Mouse (Mus musculus): ENCODE results near the gene Akap17b.
"Not testable (repeated sequence)": the region's sequence is repeated elsewhere in the genome, so short reads cannot be mapped to it uniquely, and the experiment has no call there.

Akap17b gene

GRCm38 (mm10) chrX:36644657-36645551, at the start of gene Akap17b:
Gene Akap17b (minus strand): TSS chrX:36645395.
- in situ Hi-C loops (cut with MboI, MseI): no loop called here

- in situ Hi-C loops (cut with MboI, MseI): no loop called here
Measured at GRCm38 (mm10) chrX:36691365-36691764, 46.2 kb upstream of the Akap17b start.

GRCm38 (mm10) chrX:36689655-36690054, 44.5 kb upstream of the Akap17b start:
- in situ Hi-C loops (cut with MboI, MseI): no loop called here

DNA sequence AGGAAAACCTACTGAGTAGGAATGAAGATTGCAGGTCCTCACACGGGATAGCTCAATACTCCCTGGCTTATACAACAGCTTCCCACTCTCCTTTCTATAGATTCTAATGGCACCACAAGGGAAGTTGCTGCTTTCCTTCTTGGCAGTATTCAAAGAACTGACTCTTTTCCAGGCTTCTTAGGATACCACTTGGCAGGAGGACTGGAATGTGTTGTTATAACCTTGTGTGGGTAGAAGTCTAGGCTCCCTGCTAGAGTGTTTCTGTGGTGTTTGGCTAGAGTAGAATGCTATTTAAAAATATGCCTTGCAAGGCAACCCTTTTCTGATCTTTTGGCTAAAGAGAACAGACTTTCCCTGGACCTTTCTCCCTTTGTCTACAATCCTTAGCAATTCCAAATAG, 31.6 kb upstream of the Akap17b start:
- in situ Hi-C loops (cut with MboI, MseI): no loop called here

DNA sequence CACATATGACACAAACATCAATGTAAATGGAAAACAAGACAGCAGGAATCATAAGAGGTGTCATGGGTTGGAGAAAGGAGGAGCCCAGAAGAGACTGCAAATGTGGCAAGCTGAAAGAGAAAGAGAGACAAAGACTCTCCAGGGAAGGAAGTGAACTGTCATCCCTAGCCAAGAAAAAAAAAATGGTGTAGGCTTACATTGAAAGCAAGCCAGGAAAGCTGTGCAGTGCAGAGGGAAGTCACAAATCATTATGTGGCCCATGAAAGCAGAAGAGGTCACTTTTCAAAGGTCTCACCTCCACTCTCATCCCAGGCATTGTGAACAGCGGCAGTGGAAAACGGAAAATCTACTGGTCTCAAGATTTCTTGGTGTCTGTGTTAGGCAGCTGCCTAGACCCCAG, 27.5 kb upstream of the Akap17b start:
- in situ Hi-C loops (cut with MboI, MseI): no loop called here

- in situ Hi-C loops (cut with MboI, MseI): no loop called here
Measured at GRCm38 (mm10) chrX:36640046-36640445, 5.1 kb downstream of the Akap17b start.

GRCm38 (mm10) chrX:36630771-36631170, 14.4 kb downstream of the Akap17b start:
- in situ Hi-C loops (cut with MboI, MseI): no loop called here

DNA sequence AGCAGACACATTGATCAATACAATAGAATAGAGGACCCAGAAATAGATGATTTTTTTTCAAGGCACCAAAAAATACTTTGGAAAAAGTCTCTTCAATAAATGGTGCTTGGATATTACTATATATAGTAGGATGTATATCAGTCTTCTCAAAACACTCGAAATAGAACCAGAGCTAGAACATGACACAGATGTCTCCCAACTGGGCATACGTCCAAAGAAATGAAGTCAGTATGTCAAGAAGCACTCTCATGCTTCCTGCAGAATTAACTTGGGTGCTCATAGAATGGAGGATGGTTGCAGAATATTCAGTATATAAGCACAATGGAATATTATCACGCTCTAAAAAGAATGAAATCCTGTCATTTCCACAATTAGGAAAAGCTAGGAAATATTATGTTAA, 17.1 kb downstream of the Akap17b start:
- in situ Hi-C loops (cut with MboI, MseI): no loop called here

DNA sequence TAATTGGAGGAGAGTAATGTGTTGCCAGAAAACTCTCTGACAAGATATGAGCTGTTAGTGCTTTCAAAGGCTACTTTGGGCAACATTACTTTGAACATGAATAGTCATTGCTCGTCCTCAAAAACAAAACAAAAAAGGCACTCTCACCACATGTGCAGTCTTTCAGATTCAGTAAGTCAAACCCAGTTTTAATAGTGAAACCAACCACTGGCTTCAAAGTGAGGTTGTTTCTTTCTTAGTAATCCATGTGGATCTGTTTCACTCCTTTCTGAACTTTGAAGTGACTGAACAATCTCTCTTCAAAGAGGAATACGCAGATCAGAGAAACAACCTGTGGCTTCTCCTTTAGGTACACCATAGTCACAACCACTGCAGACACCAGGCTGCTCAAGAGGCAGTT, 36.1 kb downstream of the Akap17b start:
- in situ Hi-C loops (cut with MboI, MseI): no loop called here

- in situ Hi-C loops (cut with MboI, MseI): no loop called here
Measured at GRCm38 (mm10) chrX:36604040-36604439, 41.2 kb downstream of the Akap17b start.

DNA sequence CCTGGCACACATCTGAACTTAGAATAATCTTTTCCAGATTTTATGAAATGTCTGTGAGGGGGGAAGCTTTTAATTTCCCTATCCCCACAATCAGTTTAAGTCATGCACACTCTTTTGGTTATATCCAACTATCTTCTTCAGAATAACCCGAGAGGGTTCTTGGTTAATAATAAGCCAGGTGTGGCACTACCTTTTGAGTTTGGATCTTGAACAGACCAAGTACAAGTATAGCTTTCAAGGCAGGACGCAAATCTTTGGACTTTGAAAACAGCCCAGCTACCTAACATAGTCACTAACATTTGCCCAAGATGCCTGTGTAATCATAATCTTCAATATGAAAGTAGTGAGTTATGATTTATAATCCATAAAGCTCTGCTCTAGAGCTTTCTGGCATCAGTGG, 42.3 kb downstream of the Akap17b start:
- in situ Hi-C loops (cut with MboI, MseI): no loop called here

DNA sequence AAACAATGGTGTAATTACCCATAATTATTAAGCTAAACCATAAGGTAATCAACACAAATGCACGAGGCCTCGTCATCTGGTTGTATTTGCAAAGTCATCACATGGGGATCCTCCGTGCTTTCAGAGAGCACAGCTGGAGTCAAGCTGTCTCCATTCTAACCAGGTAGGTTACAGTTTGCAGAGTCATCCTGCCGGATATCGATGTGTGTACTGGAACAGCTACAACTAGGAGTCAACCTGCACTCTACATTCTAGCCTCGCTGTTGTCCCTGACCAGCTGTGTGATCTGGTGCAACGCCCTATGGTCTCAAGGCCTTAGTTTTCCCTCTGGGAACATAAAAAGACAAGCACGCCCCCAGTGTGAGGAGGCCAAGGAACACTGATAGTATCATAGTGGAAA, 45.1 kb downstream of the Akap17b start:
- in situ Hi-C loops (cut with MboI, MseI): no loop called here

DNA sequence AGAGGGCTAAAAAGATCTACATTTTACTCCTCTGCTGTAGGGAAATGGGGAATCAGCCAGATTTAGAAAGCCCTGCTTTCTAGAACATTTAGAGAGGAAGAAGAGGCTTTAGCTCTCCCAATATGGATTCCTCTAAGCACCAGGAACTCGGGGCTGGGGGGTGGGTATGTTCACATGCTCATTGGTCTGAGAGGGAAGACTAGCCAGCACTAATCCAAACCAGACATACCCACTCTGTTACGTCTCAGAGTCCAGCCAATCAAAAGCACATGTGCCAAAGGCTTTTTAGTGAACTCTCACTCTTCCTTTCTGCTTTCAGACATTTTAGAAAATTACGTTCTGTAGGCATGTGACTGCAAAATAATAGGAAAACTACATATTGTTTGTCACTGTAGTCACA, 45.5 kb downstream of the Akap17b start:
- in situ Hi-C loops (cut with MboI, MseI): no loop called here

DNA sequence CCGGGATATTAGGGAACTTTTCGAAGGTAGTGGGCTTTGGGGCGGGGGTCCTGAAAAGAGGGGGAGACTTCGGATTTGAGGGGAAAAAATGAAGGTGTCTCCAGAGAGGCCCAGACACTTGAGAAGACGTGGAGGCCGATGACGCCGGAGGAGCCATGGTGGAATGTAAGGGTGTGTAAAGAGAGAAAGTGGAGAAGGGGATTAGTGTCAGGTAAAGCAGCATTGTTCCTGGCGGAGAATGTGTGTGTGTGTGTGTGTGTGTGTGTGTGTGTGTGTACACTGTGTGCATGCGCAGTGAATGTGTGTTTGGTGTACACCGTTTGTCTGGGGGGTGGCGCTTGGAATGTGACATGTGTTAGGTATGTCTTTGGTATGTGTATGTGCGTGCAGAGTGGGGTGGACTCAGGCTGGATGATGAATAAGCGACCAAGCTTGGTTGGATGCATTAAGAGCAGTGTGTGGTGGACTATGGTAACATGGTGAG, 46.3 kb downstream of the Akap17b start:
- in situ Hi-C loops (cut with MboI, MseI): no loop called here

- in situ Hi-C loops (cut with MboI, MseI): no loop called here
Measured at GRCm38 (mm10) chrX:36598390-36598810, 46.8 kb downstream of the Akap17b start.

- in situ Hi-C loops (cut with MboI, MseI): no loop called here
Measured at GRCm38 (mm10) chrX:36597707-36598389, 47.3 kb downstream of the Akap17b start, which contains the start of gene Pgrmc1. Gene Pgrmc1 (plus strand): TSS chrX:36598206.

- in situ Hi-C loops (cut with MboI, MseI): not testable (repeated sequence)
Measured at GRCm38 (mm10) chrX:36596483-36597120, 48.6 kb downstream of the Akap17b start.

DNA sequence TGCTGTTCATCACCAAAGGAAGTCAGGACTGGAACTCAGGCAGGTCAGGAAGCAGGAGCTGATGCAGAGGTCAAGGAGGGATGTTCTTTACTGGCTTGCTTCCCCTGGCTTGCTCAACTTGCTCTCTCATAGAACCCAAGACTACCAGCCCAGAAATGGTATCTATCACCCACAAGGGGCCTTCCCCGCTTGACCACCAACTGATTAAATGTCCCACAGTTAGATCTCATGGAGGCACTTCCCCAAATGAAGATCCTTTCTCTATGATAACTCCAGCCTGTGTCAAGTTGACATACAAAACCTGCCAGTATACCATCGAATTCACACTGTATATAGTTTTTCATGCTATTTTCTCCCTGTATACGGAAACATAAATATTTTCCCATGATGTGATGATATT, 49.9 kb downstream of the Akap17b start:
- in situ Hi-C loops (cut with MboI, MseI): no loop called here

- in situ Hi-C loops (cut with MboI, MseI): no loop called here
Measured at GRCm38 (mm10) chrX:36591539-36591938, 53.7 kb downstream of the Akap17b start.

- in situ Hi-C loops (cut with MboI, MseI): no loop called here
Measured at GRCm38 (mm10) chrX:36591120-36591519, 54.1 kb downstream of the Akap17b start.

DNA sequence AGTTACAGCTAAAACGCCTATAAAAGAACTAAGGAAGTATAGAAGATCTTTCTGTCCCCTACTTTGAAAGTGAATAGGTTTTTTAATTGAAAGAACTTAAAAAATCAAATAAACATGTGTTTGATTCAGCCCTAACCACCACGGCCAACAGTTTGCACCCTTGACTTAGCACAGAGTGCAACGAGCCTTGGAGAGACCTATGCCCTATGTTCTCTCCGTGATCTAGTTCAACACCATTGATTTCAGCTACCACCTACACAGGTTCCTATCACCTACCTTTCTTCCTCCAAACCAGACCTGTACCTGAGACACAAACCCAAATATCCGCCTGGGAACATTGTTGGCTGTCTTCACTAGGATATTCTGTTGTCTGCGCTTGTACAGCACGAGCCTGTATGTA, 54.9 kb downstream of the Akap17b start:
- in situ Hi-C loops (cut with MboI, MseI): no loop called here
